Mouse (Mus musculus): ENCODE measurements around the gene Magi3.

Gene Magi3

GRCm38 (mm10) chr3:104017931-104018330, 202.2 kb downstream of the Magi3 start:
- WGBS = 65% methylated on average over 3 of the region's 3 CpGs

- WGBS = 60% methylated on average over 2 of the region's 2 CpGs
Observed at GRCm38 (mm10) chr3:104011972-104012371, 208.2 kb downstream of the Magi3 start.

- WGBS = 88% methylated on average over 5 of the region's 5 CpGs
Observed at GRCm38 (mm10) chr3:104009924-104010662, 210.1 kb downstream of the Magi3 start.

GRCm38 (mm10) chr3:104007479-104007878, 212.7 kb downstream of the Magi3 start:
- 20% methylated on average over 8 of the region's 8 CpGs for WGBS

GRCm38 (mm10) chr3:104006896-104007466, 213.2 kb downstream of the Magi3 start:
- WGBS = 36% methylated on average over 8 of the region's 8 CpGs

- 95% methylated on average over 4 of the region's 4 CpGs for WGBS
Observed at GRCm38 (mm10) chr3:103998724-103999123, 221.4 kb downstream of the Magi3 start.

- WGBS = 95% methylated on average over 3 of the region's 3 CpGs
Observed at GRCm38 (mm10) chr3:103991271-103991670, 228.9 kb downstream of the Magi3 start.

- 94% methylated on average over 4 of the region's 4 CpGs for WGBS
Observed at GRCm38 (mm10) chr3:103989352-103989751, 230.8 kb downstream of the Magi3 start.

GRCm38 (mm10) chr3:103987831-103988432, 232.2 kb downstream of the Magi3 start:
- WGBS = 38% methylated on average over 5 of the region's 5 CpGs

- 98% methylated on average over 2 of the region's 2 CpGs for WGBS
Observed at GRCm38 (mm10) chr3:103985194-103985593, 235.0 kb downstream of the Magi3 start.

- WGBS = 50% methylated on average over 4 of the region's 4 CpGs
Observed at GRCm38 (mm10) chr3:103984556-103984955, 235.6 kb downstream of the Magi3 start.

GRCm38 (mm10) chr3:103971157-103971556, 249.0 kb downstream of the Magi3 start:
- WGBS = 96% methylated on average over 2 of the region's 2 CpGs

GRCm38 (mm10) chr3:103968701-103969100, 251.5 kb downstream of the Magi3 start:
- WGBS = under 1% methylated on average over 24 of the region's 24 CpGs

GRCm38 (mm10) chr3:103967861-103968691, 252.1 kb downstream of the Magi3 start, which contains the start of gene Phtf1:
Gene Phtf1, plus strand, starts transcription at chr3:103968110.
- under 1% methylated on average over 69 of the region's 70 CpGs for WGBS

- WGBS = 4% methylated on average over 2 of the region's 2 CpGs
Observed at GRCm38 (mm10) chr3:103967231-103967630, 252.9 kb downstream of the Magi3 start.

Measured in cerebral cortex, adult 2 months (tissue).